20 mouse cellular contexts compared by ENCODE assay signal in the genomic region with DNA sequence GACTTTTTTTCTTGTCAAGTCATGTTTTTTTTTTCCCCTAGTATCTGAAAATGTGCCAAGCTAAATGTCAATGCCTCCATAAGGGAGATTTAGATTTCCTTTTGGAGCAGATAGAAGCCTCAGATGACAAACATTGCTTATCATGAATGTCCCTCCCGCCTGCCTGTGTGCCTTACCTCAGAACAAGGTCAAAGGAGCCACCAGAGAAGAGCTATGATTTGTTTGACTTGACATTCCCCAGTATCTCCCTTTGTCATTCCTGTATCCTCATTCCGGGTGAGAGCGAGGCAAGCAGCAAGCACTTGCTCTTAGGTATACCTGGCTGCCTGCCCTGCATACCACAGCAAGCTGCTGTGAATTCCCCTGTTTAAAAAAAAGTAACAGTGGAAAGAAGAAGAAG.
A peak's percentile ranks its signal among the peaks of the same experiment; 100 is the strongest.
DNase-seq lines count a peak whose midpoint lies in the region; TF ChIP-seq lines count a peak whose summit lies in the region.
"Had no signal": no experiment of that assay in that cellular context is flagged by ENCODE, and none has a peak within 500 bp of the region (broad histone marks: within the 10 kb centered on the region; RNA-seq: fewer than 3 reads in every experiment).

No protein-coding gene starts in this region.

- H3K27ac ChIP-seq in cerebellum, adult 2 months (ENCODE audit: insufficient read depth, low read length) = no peak overlapping the region
- H3K27ac ChIP-seq: forebrain, embryonic 12.5 days; gastrocnemius, adult 2 months; hindbrain, embryonic 12.5 days; liver, embryonic 14.5 days had no signal

- TF ChIP-seq CTCF in cerebellum, adult 2 months (IDR thresholded peaks at IDR 0.05; ENCODE audit: borderline replicate concordance, insufficient read depth, low read depth, low read length) = no peak

- H3K4me1 ChIP-seq in cerebellum, adult 2 months (ENCODE audit: control insufficient read depth, insufficient read depth, low read length) = no peaks in the 10 kb centered on the region
- H3K4me1 ChIP-seq: forebrain, embryonic 12.5 days; hindbrain, embryonic 12.5 days had no signal

- peak; percentile 14 for DNase-seq in kidney, adult 9 months
- DNase-seq in kidney, adult 18-20 months = no peak
- DNase-seq in R1 (ENCODE audit: low read depth, low spot score) = peak; percentile 29
- DNase-seq in adrenal gland, adult 2 months = peak; percentile 65
- DNase-seq in kidney, postnatal 14 days = peak; percentile 32
- DNase-seq in cerebellum, adult 9-11 months = no peak
- no peak for DNase-seq in cerebellum, adult 2 months
- DNase-seq: cerebellum, adult 11-12 months; cerebellum, postnatal 36 days; gastrocnemius, adult 2 months; heart, postnatal 14 days; layer of hippocampus, postnatal 36 days; lung, postnatal 10 days; midbrain, embryonic 14.5 days; spleen, adult 18-20 months had no signal

- H3K27me3 ChIP-seq in cerebellum, adult 2 months (ENCODE audit: control insufficient read depth, insufficient read depth, low read length) = no peaks in the 10 kb centered on the region
- H3K27me3 ChIP-seq: forebrain, embryonic 12.5 days; heart, embryonic 12.5 days; hindbrain, embryonic 12.5 days had no signal

- TF ChIP-seq POLR2A in cerebellum, adult 2 months (IDR thresholded peaks at IDR 0.05; ENCODE audit: borderline replicate concordance, insufficient read depth, low read length) = no peak

- H3K4me3 ChIP-seq in cerebellum, adult 2 months (replicated peaks; ENCODE audit: insufficient read depth, low read depth, low read length) = no peak overlapping the region
- H3K4me3 ChIP-seq: forebrain, embryonic 12.5 days; gastrocnemius, adult 2 months; heart, embryonic 12.5 days; hindbrain, embryonic 12.5 days; myocyte had no signal

- 63% methylated on average over 3 of the region's 3 CpGs for WGBS in cerebellum, adult 2 months

Comparison
In these comparisons a context has a peak if more than half of its experiments do, and no peak if none do; other contexts are left out.
1. DNase-seq: peak in kidney, adult 9 months (single experiment), R1 (single experiment), adrenal gland, adult 2 months (single experiment) and kidney, postnatal 14 days (single experiment); none in kidney, adult 18-20 months (single experiment), cerebellum, adult 9-11 months (single experiment) and cerebellum, adult 2 months (0 of 2).